Mouse (Mus musculus): ENCODE measurements around the gene Rhbdd3. TPM values are rescaled to one million over a fixed set of nuclear protein-coding genes. Genes with fewer than 3 reads are reported as not detected.

Gene Rhbdd3
- total and polyA plus RNA-seq, 3 experiments: 15.0 to 20.6 (median 17.0) TPM

GRCm38 (mm10) chr11:5100801-5101200 lies 2.1 kb downstream of the Rhbdd3 start:
- Histone ChIP-seq H3K4me2 (ENCODE audit: insufficient read depth, low read depth, poor library complexity, severe bottlenecking) (peak overlapping the region; percentile 57; the same call in 1 of the 2 replicates), H3K27ac (ENCODE audit: insufficient read depth, low read depth) (no peak overlapping the region), H3K36me3 (replicated peaks in 1 of 2; ENCODE audit: control insufficient read depth in 1 of 2, insufficient read depth in 1 of 2, low read length in 1 of 2) (peaks cover 18 to 47% of the 10 kb centered on the region in 2 experiments), H3K9ac (ENCODE audit: insufficient read depth, low read depth) (no peak overlapping the region), H3K27me3 (replicated peaks) (no peaks in the 10 kb centered on the region), H3K4me3 (replicated peaks in 1 of 3; ENCODE audit: low read depth in 2 of 3, low read length in 2 of 3, poor library complexity in 1 of 3) (no peak overlapping the region), H3K4me1 (ENCODE audit: control insufficient read depth in 1 of 2, insufficient read depth in 2 of 2) (peaks cover 7 to 28% of the 10 kb centered on the region in 2 experiments; a peak in 3 of 4 replicates), H3K9me3 (replicated peaks; ENCODE audit: low read length) (no peaks in the 10 kb centered on the region), H3K79me2 (replicated peaks; ENCODE audit: control insufficient read depth, extremely low read depth, insufficient read depth, poor library complexity, severe bottlenecking) (peaks cover 30% of the 10 kb centered on the region)
- TF ChIP-seq MAX (IDR thresholded peaks at IDR 0.05; ENCODE audit: low read length) (peak; percentile 9; the same call in 1 of the 2 replicates), CHD1 (IDR thresholded peaks at IDR 0.05; ENCODE audit: low read depth, low read length) (peak; percentile 39; the same call in 1 of the 2 replicates), NRF1 (IDR thresholded peaks at IDR 0.05; ENCODE audit: low read depth, low read length) (no peak)
- dilution Hi-C loops (cut with MboI; ENCODE audit: extremely low pct_ligation_motif_present, extremely low pct_unique_long_range_greater_than_20kb, low sequenced_read_pairs) (no loop called here), in situ Hi-C loops (cut with MboI; ENCODE audit: low pct_ligation_motif_present, low pct_unique_long_range_greater_than_20kb, low sequenced_read_pairs) (no loop called here)
- DNase-seq (ENCODE audit: extremely low read depth): no peak

- Histone ChIP-seq H3K27me3 (replicated peaks) (no peaks in the 10 kb centered on the region), H3K36me3 (replicated peaks in 1 of 2; ENCODE audit: control insufficient read depth in 1 of 2, insufficient read depth in 1 of 2, low read length in 1 of 2) (peaks cover 18 to 47% of the 10 kb centered on the region in 2 experiments), H3K79me2 (replicated peaks; ENCODE audit: control insufficient read depth, extremely low read depth, insufficient read depth, poor library complexity, severe bottlenecking) (peaks cover 22% of the 10 kb centered on the region), H3K4me1 (ENCODE audit: control insufficient read depth in 1 of 2, insufficient read depth in 2 of 2) (peaks cover 7 to 19% of the 10 kb centered on the region in 2 experiments; a peak in 3 of 4 replicates), H3K4me3 (replicated peaks in 1 of 3; ENCODE audit: low read depth in 2 of 3, low read length in 2 of 3, poor library complexity in 1 of 3) (no peak overlapping the region), H3K4me2 (ENCODE audit: insufficient read depth, low read depth, poor library complexity, severe bottlenecking) (no peak overlapping the region), H3K9me3 (replicated peaks; ENCODE audit: low read length) (no peaks in the 10 kb centered on the region), H3K9ac (ENCODE audit: insufficient read depth, low read depth) (no peak overlapping the region), H3K27ac (ENCODE audit: insufficient read depth, low read depth) (no peak overlapping the region)
- no peak for DNase-seq (ENCODE audit: extremely low read depth)
- in situ Hi-C loops (cut with MboI; ENCODE audit: low pct_ligation_motif_present, low pct_unique_long_range_greater_than_20kb, low sequenced_read_pairs) (no loop called here), dilution Hi-C loops (cut with MboI; ENCODE audit: extremely low pct_ligation_motif_present, extremely low pct_unique_long_range_greater_than_20kb, low sequenced_read_pairs) (no loop called here)
- TF ChIP-seq CHD1 (IDR thresholded peaks at IDR 0.05; ENCODE audit: low read depth, low read length) (no peak), MXI1 (IDR thresholded peaks at IDR 0.05; ENCODE audit: low read depth, low read length) (no peak), IRF4 (IDR thresholded peaks at IDR 0.05; ENCODE audit: low read depth, low read length) (no peak), POLR2A (IDR thresholded peaks at IDR 0.05; ENCODE audit: low read depth, low read length) (no peak), MAFK (IDR thresholded peaks at IDR 0.05; ENCODE audit: insufficient replicate concordance, low read length) (no peak), TBP (conservative IDR thresholded peaks at IDR 0.05; ENCODE audit: low read depth, low read length) (no peak), ZMIZ1 (IDR thresholded peaks at IDR 0.05; ENCODE audit: low read depth, low read length) (no peak), POLR2AphosphoS2 (IDR thresholded peaks at IDR 0.05; ENCODE audit: low read depth, low read length) (no peak), MYC (IDR thresholded peaks at IDR 0.05; ENCODE audit: low read depth, low read length) (no peak), RAD21 (IDR thresholded peaks at IDR 0.05; ENCODE audit: low read depth, low read length) (no peak), EP300 (IDR thresholded peaks at IDR 0.05; ENCODE audit: low read length) (no peak), ELF1 (IDR thresholded peaks at IDR 0.05; ENCODE audit: low read depth, low read length) (no peak), USF2 (conservative IDR thresholded peaks at IDR 0.05; ENCODE audit: low read depth, low read length) (no peak), KAT2A (IDR thresholded peaks at IDR 0.05; ENCODE audit: insufficient replicate concordance, low read length) (no peak), GABPA (IDR thresholded peaks at IDR 0.05; ENCODE audit: insufficient replicate concordance, low read depth, low read length) (no peak), SMC3 (IDR thresholded peaks at IDR 0.05; ENCODE audit: low read depth, low read length) (no peak)
Measured at GRCm38 (mm10) chr11:5101641-5102040, 2.9 kb downstream of the Rhbdd3 start.

All from CH12.LX (cell line).